Mouse (Mus musculus): ENCODE measurements around the gene Lctl. TPM values are rescaled to one million over a fixed set of nuclear protein-coding genes. Genes with fewer than 3 reads are reported as not detected.

Gene Lctl
- not detected in 2 replicates for polyA plus RNA-seq (2014; fragmentation: Nextera tagmentation; extraction: Ambion mirVana)

GRCm38 (mm10) chr9:64116876-64117275, at the start of gene Lctl:
Gene Lctl, plus strand, starts transcription at chr9:64117147.
- H3K4me1 ChIP-seq (ENCODE audit: control insufficient read depth, insufficient read depth, low read length) = no peaks in the 10 kb centered on the region
- H3K4me2 ChIP-seq = no peak within 1 kb of the TSS
- 82% methylated on average over 3 of the region's 3 CpGs for WGBS
- H3K27me3 ChIP-seq (ENCODE audit: control insufficient read depth, insufficient read depth, low read length) = no peaks in the 10 kb centered on the region
- H3K9me3 ChIP-seq (ENCODE audit: control insufficient read depth, low read length) = no peaks in the 10 kb centered on the region
- ATAC-seq (ENCODE audit: low FRiP score) = no peak
- H3K27ac ChIP-seq (ENCODE audit: low read depth, low read length) = no peak within 1 kb of the TSS
- H3K36me3 ChIP-seq (ENCODE audit: control insufficient read depth, insufficient read depth, low read length) = no peaks in the 10 kb centered on the region
- DNase-seq (ENCODE audit: low spot score, missing footprints) = no peak
- H3K4me3 ChIP-seq (ENCODE audit: low read depth, low read length) = no peak within 1 kb of the TSS
- H3K9ac ChIP-seq (ENCODE audit: low read length) = no peak within 1 kb of the TSS

- DNase-seq (ENCODE audit: low spot score, missing footprints) = peak; percentile 72
- Histone ChIP-seq H3K4me1 (ENCODE audit: control insufficient read depth, insufficient read depth, low read length) (peaks cover 12% of the 10 kb centered on the region), H3K9ac (ENCODE audit: low read length) (no peak overlapping the region)
These were observed 49.2 kb upstream of the Lctl start for GRCm38 (mm10) chr9:64067787-64068186.

DNA sequence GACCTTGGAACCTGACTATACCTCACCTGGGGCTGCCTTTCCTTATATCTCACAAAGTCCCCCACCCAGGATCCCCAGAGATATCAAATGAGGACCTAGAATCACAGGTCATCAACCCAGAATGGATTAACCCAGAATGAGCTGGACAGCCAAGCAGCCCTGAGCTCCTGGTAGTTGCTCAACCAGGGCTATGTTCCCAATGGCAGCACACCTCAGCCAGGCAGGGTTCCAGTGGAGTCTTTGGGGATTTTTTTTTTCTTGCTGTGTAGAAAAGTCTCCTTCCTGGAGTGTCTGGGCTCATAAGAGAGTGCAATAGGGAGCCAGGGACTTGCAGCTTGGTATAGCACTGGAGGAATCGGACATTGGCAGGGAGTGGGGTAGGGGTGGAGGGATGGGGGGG, 48.4 kb upstream of the Lctl start:
- ATAC-seq (ENCODE audit: low FRiP score) (no peak), DNase-seq (ENCODE audit: low spot score, missing footprints) (peak; percentile 79)
- H3K4me2 ChIP-seq = no peak overlapping the region
- no peak overlapping the region for H3K4me3 ChIP-seq (ENCODE audit: low read depth, low read length)
- H3K27me3 ChIP-seq (ENCODE audit: control insufficient read depth, insufficient read depth, low read length) = no peaks in the 10 kb centered on the region
- H3K9ac ChIP-seq (ENCODE audit: low read length) = no peak overlapping the region
- peaks cover 12% of the 10 kb centered on the region for H3K4me1 ChIP-seq (ENCODE audit: control insufficient read depth, insufficient read depth, low read length)
- H3K27ac ChIP-seq (ENCODE audit: low read depth, low read length) = no peak overlapping the region
- H3K36me3 ChIP-seq (ENCODE audit: control insufficient read depth, insufficient read depth, low read length) = no peaks in the 10 kb centered on the region
- WGBS = 100% methylated on average over 1 of the region's 1 CpGs
- H3K9me3 ChIP-seq (ENCODE audit: control insufficient read depth, low read length) = no peaks in the 10 kb centered on the region

More at GRCm38 (mm10) chr9:64067787-64068186, 49.2 kb upstream of the Lctl start:
- no peaks in the 10 kb centered on the region for H3K9me3 ChIP-seq (ENCODE audit: control insufficient read depth, low read length)
- no peaks in the 10 kb centered on the region for H3K27me3 ChIP-seq (ENCODE audit: control insufficient read depth, insufficient read depth, low read length)
- H3K4me3 ChIP-seq (ENCODE audit: low read depth, low read length) = no peak overlapping the region
- no peak overlapping the region for H3K27ac ChIP-seq (ENCODE audit: low read depth, low read length)
- no peak overlapping the region for H3K4me2 ChIP-seq
- WGBS = 85% methylated on average over 5 of the region's 5 CpGs
- no peaks in the 10 kb centered on the region for H3K36me3 ChIP-seq (ENCODE audit: control insufficient read depth, insufficient read depth, low read length)
- ATAC-seq (ENCODE audit: low FRiP score) = no peak

GRCm38 (mm10) chr9:64069131-64069530, 47.8 kb upstream of the Lctl start:
- Histone ChIP-seq H3K27me3 (ENCODE audit: control insufficient read depth, insufficient read depth, low read length) (no peaks in the 10 kb centered on the region), H3K4me2 (no peak overlapping the region), H3K27ac (ENCODE audit: low read depth, low read length) (no peak overlapping the region), H3K9me3 (ENCODE audit: control insufficient read depth, low read length) (no peaks in the 10 kb centered on the region), H3K4me3 (ENCODE audit: low read depth, low read length) (no peak overlapping the region), H3K36me3 (ENCODE audit: control insufficient read depth, insufficient read depth, low read length) (no peaks in the 10 kb centered on the region), H3K4me1 (ENCODE audit: control insufficient read depth, insufficient read depth, low read length) (peaks cover 12% of the 10 kb centered on the region), H3K9ac (ENCODE audit: low read length) (no peak overlapping the region)
- DNase-seq (ENCODE audit: low spot score, missing footprints) = peak; percentile 79
- WGBS = 86% methylated on average over 5 of the region's 5 CpGs
- ATAC-seq (ENCODE audit: low FRiP score) = no peak

- 95% methylated on average over 5 of the region's 5 CpGs for WGBS
- no peaks in the 10 kb centered on the region for H3K27me3 ChIP-seq (ENCODE audit: control insufficient read depth, insufficient read depth, low read length)
- no peak overlapping the region for H3K4me2 ChIP-seq
These were observed 46.3 kb upstream of the Lctl start for GRCm38 (mm10) chr9:64070674-64071073.

GRCm38 (mm10) chr9:64074831-64075230, 42.1 kb upstream of the Lctl start:
- Histone ChIP-seq H3K4me3 (ENCODE audit: low read depth, low read length) (no peak overlapping the region), H3K4me2 (no peak overlapping the region), H3K9ac (ENCODE audit: low read length) (no peak overlapping the region), H3K9me3 (ENCODE audit: control insufficient read depth, low read length) (no peaks in the 10 kb centered on the region), H3K36me3 (ENCODE audit: control insufficient read depth, insufficient read depth, low read length) (no peaks in the 10 kb centered on the region), H3K4me1 (ENCODE audit: control insufficient read depth, insufficient read depth, low read length) (no peaks in the 10 kb centered on the region), H3K27ac (ENCODE audit: low read depth, low read length) (no peak overlapping the region), H3K27me3 (ENCODE audit: control insufficient read depth, insufficient read depth, low read length) (no peaks in the 10 kb centered on the region)
- no peak for ATAC-seq (ENCODE audit: low FRiP score)
- peak; percentile 62 for DNase-seq (ENCODE audit: low spot score, missing footprints)
- 77% methylated on average over 8 of the region's 8 CpGs for WGBS

More at GRCm38 (mm10) chr9:64070674-64071073, 46.3 kb upstream of the Lctl start:
- Histone ChIP-seq H3K36me3 (ENCODE audit: control insufficient read depth, insufficient read depth, low read length) (no peaks in the 10 kb centered on the region), H3K4me3 (ENCODE audit: low read depth, low read length) (no peak overlapping the region), H3K9me3 (ENCODE audit: control insufficient read depth, low read length) (no peaks in the 10 kb centered on the region), H3K9ac (ENCODE audit: low read length) (no peak overlapping the region), H3K27ac (ENCODE audit: low read depth, low read length) (no peak overlapping the region), H3K4me1 (ENCODE audit: control insufficient read depth, insufficient read depth, low read length) (peaks cover 12% of the 10 kb centered on the region)
- ATAC-seq (ENCODE audit: low FRiP score) = no peak
- DNase-seq (ENCODE audit: low spot score, missing footprints) = peak; percentile 78

GRCm38 (mm10) chr9:64076412-64076811, 40.5 kb upstream of the Lctl start:
- no peaks in the 10 kb centered on the region for H3K9me3 ChIP-seq (ENCODE audit: control insufficient read depth, low read length)
- DNase-seq (ENCODE audit: low spot score, missing footprints) = no peak
- 85% methylated on average over 2 of the region's 2 CpGs for WGBS
- H3K4me1 ChIP-seq (ENCODE audit: control insufficient read depth, insufficient read depth, low read length) = no peaks in the 10 kb centered on the region
- H3K27me3 ChIP-seq (ENCODE audit: control insufficient read depth, insufficient read depth, low read length) = no peaks in the 10 kb centered on the region
- H3K4me3 ChIP-seq (ENCODE audit: low read depth, low read length) = no peak overlapping the region
- H3K4me2 ChIP-seq = no peak overlapping the region
- H3K9ac ChIP-seq (ENCODE audit: low read length) = no peak overlapping the region
- H3K27ac ChIP-seq (ENCODE audit: low read depth, low read length) = no peak overlapping the region
- no peaks in the 10 kb centered on the region for H3K36me3 ChIP-seq (ENCODE audit: control insufficient read depth, insufficient read depth, low read length)
- ATAC-seq (ENCODE audit: low FRiP score) = no peak

GRCm38 (mm10) chr9:64078386-64078792, 38.6 kb upstream of the Lctl start:
- Histone ChIP-seq H3K27me3 (ENCODE audit: control insufficient read depth, insufficient read depth, low read length) (peaks cover 1% of the 10 kb centered on the region; the same call in 1 of the 2 replicates), H3K36me3 (ENCODE audit: control insufficient read depth, insufficient read depth, low read length) (no peaks in the 10 kb centered on the region), H3K27ac (ENCODE audit: low read depth, low read length) (no peak overlapping the region), H3K9me3 (ENCODE audit: control insufficient read depth, low read length) (no peaks in the 10 kb centered on the region), H3K9ac (ENCODE audit: low read length) (0 out of 2 replicates have a peak overlapping the region, but pooled peaks have one; percentile 1), H3K4me2 (no peak overlapping the region), H3K4me1 (ENCODE audit: control insufficient read depth, insufficient read depth, low read length) (no peaks in the 10 kb centered on the region), H3K4me3 (ENCODE audit: low read depth, low read length) (no peak overlapping the region)
- 64% methylated on average over 7 of the region's 7 CpGs for WGBS
- ATAC-seq (ENCODE audit: low FRiP score) (no peak), DNase-seq (ENCODE audit: low spot score, missing footprints) (peak; percentile 59)

DNA sequence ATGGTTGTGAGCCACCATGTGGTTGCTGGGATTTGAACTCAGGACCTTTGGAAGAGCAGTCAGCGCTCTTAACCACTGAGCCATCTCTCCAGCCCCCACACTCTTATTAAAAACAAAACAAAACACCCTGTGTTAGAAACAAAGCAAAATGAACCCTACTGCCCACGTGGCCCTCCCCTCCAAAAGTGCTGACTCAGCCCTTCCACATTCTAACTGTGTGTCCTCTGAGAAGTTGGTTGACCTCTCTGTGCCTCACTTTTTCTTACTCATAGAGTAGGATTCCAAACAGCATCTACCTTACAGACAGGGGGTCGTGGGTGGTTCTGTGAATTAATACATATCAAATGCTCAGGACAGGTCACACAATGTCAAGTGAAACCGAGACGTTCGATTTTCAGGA, 37.0 kb upstream of the Lctl start:
- peaks cover 8% of the 10 kb centered on the region; the same call in 1 of the 2 replicates for H3K27me3 ChIP-seq (ENCODE audit: control insufficient read depth, insufficient read depth, low read length)
- no peak overlapping the region for H3K4me3 ChIP-seq (ENCODE audit: low read depth, low read length)
- ATAC-seq (ENCODE audit: low FRiP score) (no peak), DNase-seq (ENCODE audit: low spot score, missing footprints) (peak; percentile 39)
- H3K9ac ChIP-seq (ENCODE audit: low read length) = no peak overlapping the region
- H3K4me2 ChIP-seq = no peak overlapping the region
- H3K27ac ChIP-seq (ENCODE audit: low read depth, low read length) = no peak overlapping the region
- WGBS = 88% methylated on average over 6 of the region's 6 CpGs
- no peaks in the 10 kb centered on the region for H3K36me3 ChIP-seq (ENCODE audit: control insufficient read depth, insufficient read depth, low read length)
- peaks cover 5% of the 10 kb centered on the region for H3K4me1 ChIP-seq (ENCODE audit: control insufficient read depth, insufficient read depth, low read length)
- H3K9me3 ChIP-seq (ENCODE audit: control insufficient read depth, low read length) = no peaks in the 10 kb centered on the region

All from midbrain, embryonic 11.5 days (tissue).